Mouse (Mus musculus) testis, adult 2 months (tissue): Measurements from ENCODE around the gene Mib2.

ENCODE experiments used
- CTCF ChIP-seq: fragments of 200-500 bp; IDR thresholded peaks from 2 replicates; pipeline ENCODE4 v1.5.1; 2012; ENCODE audit warnings: low read depth, mild to moderate bottlenecking, inconsistent platforms, low read length, moderate library complexity; ENCODE audit not compliant: control insufficient read depth, insufficient read depth, insufficient replicate concordance
- POLR2A ChIP-seq: fragments of 200-500 bp; IDR thresholded peaks from 2 replicates; pipeline ENCODE4 v1.6.1; 2012; ENCODE audit warnings: low read depth, mild to moderate bottlenecking, inconsistent platforms, low read length, moderate library complexity; ENCODE audit not compliant: control insufficient read depth

- TF ChIP-seq CTCF (no peak), POLR2A (no peak)
Observed at GRCm38 (mm10) chr4:155694111-155694481, 25.1 kb upstream of the Mib2 start, which contains the start of gene Fndc10.
